Comparison of ENCODE assay signal across 8 mouse cellular contexts in the genomic region with DNA sequence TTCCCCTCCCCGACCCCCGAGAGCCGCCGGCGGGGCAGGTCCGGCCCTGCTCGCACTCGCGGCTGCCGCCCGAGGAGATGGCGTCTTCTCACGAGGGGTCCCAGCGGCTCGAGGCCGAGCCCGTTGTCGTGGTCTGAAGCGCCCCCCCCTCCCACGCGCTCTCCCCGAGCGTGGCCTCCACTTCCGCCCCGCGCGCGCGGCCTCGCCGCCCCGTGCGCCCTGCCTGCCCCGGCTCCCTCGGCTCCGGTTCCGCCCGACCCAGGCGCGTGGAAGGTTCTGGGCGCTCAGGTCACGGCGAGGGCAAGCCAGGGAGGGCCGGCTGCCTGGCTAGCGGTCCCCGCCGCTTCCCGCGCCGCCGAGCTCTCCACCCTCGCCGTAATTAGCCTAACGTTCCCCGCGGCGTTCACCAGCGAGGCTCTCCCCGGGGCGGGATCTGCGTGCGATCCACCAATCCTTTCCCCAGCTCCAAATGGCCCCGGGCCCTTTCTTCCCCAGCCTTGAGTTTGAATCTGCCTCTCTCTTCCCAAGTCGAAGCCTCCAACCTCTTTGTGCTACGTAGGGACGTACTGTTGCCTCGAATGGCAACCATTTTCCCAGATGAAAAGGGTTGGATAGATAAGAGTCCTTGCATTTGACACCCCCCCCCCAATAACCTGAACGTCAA. TPM values are rescaled to one million over a fixed set of nuclear protein-coding genes. Genes with fewer than 3 reads are reported as not detected.
DNase-seq lines count a peak whose midpoint lies in the region; ATAC-seq and TF ChIP-seq lines count a peak whose summit lies in the region.

No protein-coding gene starts in this region.

- H3K4me2 ChIP-seq in embryonic facial prominence, embryonic 12.5 days (replicated peaks), result peak overlapping the region; percentile 96
- peak overlapping the region; percentile 91 for H3K4me2 ChIP-seq in midbrain, postnatal 0 days (ENCODE audit: low read depth, low read length, poor library complexity, severe bottlenecking)

- no peaks in the 10 kb centered on the region for H3K27me3 ChIP-seq in embryonic facial prominence, embryonic 12.5 days
- no peaks in the 10 kb centered on the region for H3K27me3 ChIP-seq in kidney, adult 2 months (replicated peaks; ENCODE audit: control insufficient read depth, insufficient read depth, low read length)
- no peaks in the 10 kb centered on the region for H3K27me3 ChIP-seq in midbrain, postnatal 0 days (ENCODE audit: insufficient read depth, low read length)

- peak; percentile 54 for ATAC-seq in embryonic facial prominence, embryonic 12.5 days (ENCODE audit: insufficient number of reproducible peaks, insufficient read depth, low FRiP score, low TSS enrichment)
- peak; percentile 70 for ATAC-seq in midbrain, postnatal 0 days (ENCODE audit: low FRiP score)

- peaks cover 19% of the 10 kb centered on the region for H3K4me1 ChIP-seq in embryonic facial prominence, embryonic 12.5 days
- peaks cover 20% of the 10 kb centered on the region for H3K4me1 ChIP-seq in kidney, adult 2 months (ENCODE audit: control insufficient read depth, insufficient read depth, low read length)
- peaks cover 17% of the 10 kb centered on the region for H3K4me1 ChIP-seq in midbrain, postnatal 0 days (ENCODE audit: insufficient read depth, low read length)

- TF ChIP-seq CTCF in kidney, adult 2 months (conservative IDR thresholded peaks at IDR 0.05; ENCODE audit: insufficient read depth, insufficient read length, low read depth, low read length), result no peak
- no peak for TF ChIP-seq CTCF in midbrain, postnatal 0 days (IDR thresholded peaks at IDR 0.05)

- no peaks in the 10 kb centered on the region for H3K9me3 ChIP-seq in embryonic facial prominence, embryonic 12.5 days
- no peaks in the 10 kb centered on the region for H3K9me3 ChIP-seq in midbrain, postnatal 0 days (ENCODE audit: low read length)

- peak; percentile 42 to 67 for DNase-seq in left cerebral cortex, adult 18-20 months (ENCODE audit: low spot score in 2 of 2)
- no peak for DNase-seq in left cerebral cortex, adult 11 months (ENCODE audit: low spot score)
- DNase-seq in heart, adult 18-20 months, result peak; percentile 72 to 76
- peak; percentile 73 for DNase-seq in kidney, adult 2 months
- peak; percentile 71 for DNase-seq in liver
- peak; percentile 66 for DNase-seq in midbrain, postnatal 0 days (ENCODE audit: low spot score)
- peak; percentile 70 to 74 for DNase-seq in spleen, postnatal 36 days (ENCODE audit: low spot score in 2 of 2)

- WGBS in embryonic facial prominence, embryonic 12.5 days, result under 1% methylated on average over 58 of the region's 68 CpGs
- WGBS in kidney, adult 2 months, result 1% methylated on average over 65 of the region's 68 CpGs
- under 1% methylated on average over 56 of the region's 68 CpGs for WGBS in midbrain, postnatal 0 days

- peaks cover 5% of the 10 kb centered on the region; the same call in 1 of the 2 replicates for H3K36me3 ChIP-seq in embryonic facial prominence, embryonic 12.5 days
- peaks cover 2% of the 10 kb centered on the region; the same call in 1 of the 2 replicates for H3K36me3 ChIP-seq in kidney, adult 2 months (ENCODE audit: control insufficient read depth, insufficient read depth, low read length)
- H3K36me3 ChIP-seq in midbrain, postnatal 0 days (ENCODE audit: insufficient read depth, low read length), result no peaks in the 10 kb centered on the region

- peak overlapping the region; percentile 100 for H3K9ac ChIP-seq in embryonic facial prominence, embryonic 12.5 days
- peak overlapping the region; percentile 99 for H3K9ac ChIP-seq in midbrain, postnatal 0 days (replicated peaks; ENCODE audit: low read length, poor library complexity, severe bottlenecking)

- H3K27ac ChIP-seq in embryonic facial prominence, embryonic 12.5 days, result peak overlapping the region; percentile 99
- H3K27ac ChIP-seq in kidney, adult 2 months (ENCODE audit: insufficient read depth, low read depth, low read length), result peak overlapping the region; percentile 97
- H3K27ac ChIP-seq in midbrain, postnatal 0 days (ENCODE audit: low read depth, low read length), result peak overlapping the region; percentile 100

- TF ChIP-seq POLR2A in kidney, adult 2 months (IDR thresholded peaks at IDR 0.05; ENCODE audit: low read depth, low read length), result no peak

- peak overlapping the region; percentile 99 for H3K4me3 ChIP-seq in embryonic facial prominence, embryonic 12.5 days
- peak overlapping the region; percentile 85 for H3K4me3 ChIP-seq in kidney, adult 2 months (ENCODE audit: insufficient read depth, low read depth, low read length)
- H3K4me3 ChIP-seq in midbrain, postnatal 0 days (ENCODE audit: low read depth, low read length), result peak overlapping the region; percentile 59

RNA-seq across cellular contexts. Expression of gene Fubp1, which starts 0.6 kb away (rescaled TPM):
- 100 to 1,000 TPM; 116 to 121 TPM for total RNA-seq in left cerebral cortex, adult 18-20 months (2021)
- 367 and 370 TPM in 2 replicates for polyA plus RNA-seq in embryonic facial prominence, embryonic 12.5 days (2016; fragmentation: Nextera tagmentation; extraction: Ambion mirVana)
- total RNA-seq in heart, adult 18-20 months (2021), result 10 to 100 TPM; 51.2 to 52.5 TPM
- 40.8 and 49.0 TPM in 2 replicates for polyA plus RNA-seq in kidney, adult 2 months (2012; rRNA removed)
- total RNA-seq in midbrain, postnatal 0 days (2014; rRNA removed), result 183 and 237 TPM in 2 replicates
- polyA plus RNA-seq in midbrain, postnatal 0 days (2015; fragmentation: Nextera tagmentation; extraction: Ambion mirVana), result 94.6 and 127 TPM in 2 replicates

RNA-seq across cellular contexts. Expression of gene Dnajb4, which starts 0.8 kb away (rescaled TPM):
- 10 to 100 TPM; 74.9 to 82.4 TPM for total RNA-seq in left cerebral cortex, adult 18-20 months (2021)
- polyA plus RNA-seq in embryonic facial prominence, embryonic 12.5 days (2016; fragmentation: Nextera tagmentation; extraction: Ambion mirVana), result 29.4 and 33.0 TPM in 2 replicates
- total RNA-seq in heart, adult 18-20 months (2021), result 100 to 1,000 TPM; 118 to 137 TPM
- polyA plus RNA-seq in kidney, adult 2 months (2012; rRNA removed), result 5.5 and 9.8 TPM in 2 replicates
- total RNA-seq in midbrain, postnatal 0 days (2014; rRNA removed), result 43.9 and 67.2 TPM in 2 replicates
- 47.1 and 50.3 TPM in 2 replicates for polyA plus RNA-seq in midbrain, postnatal 0 days (2015; fragmentation: Nextera tagmentation; extraction: Ambion mirVana)

RNA-seq across cellular contexts. Expression of gene Gipc2, which starts 44.8 kb away (rescaled TPM):
- 1 to 10 TPM; 3.2 to 3.5 TPM for total RNA-seq in left cerebral cortex, adult 18-20 months (2021)
- 2.4 and 3.5 TPM in 2 replicates for polyA plus RNA-seq in embryonic facial prominence, embryonic 12.5 days (2016; fragmentation: Nextera tagmentation; extraction: Ambion mirVana)
- 1 to 10 TPM; 4.4 to 5.0 TPM for total RNA-seq in heart, adult 18-20 months (2021)
- 109 and 146 TPM in 2 replicates for polyA plus RNA-seq in kidney, adult 2 months (2012; rRNA removed)
- total RNA-seq in midbrain, postnatal 0 days (2014; rRNA removed), result 13.0 and 21.1 TPM in 2 replicates
- 10.3 and 12.8 TPM in 2 replicates for polyA plus RNA-seq in midbrain, postnatal 0 days (2015; fragmentation: Nextera tagmentation; extraction: Ambion mirVana)

RNA-seq across cellular contexts. Expression of gene Nexn, which starts 55.3 kb away (rescaled TPM):
- 1 to 10 TPM; 2.1 to 3.7 TPM for total RNA-seq in left cerebral cortex, adult 18-20 months (2021)
- polyA plus RNA-seq in embryonic facial prominence, embryonic 12.5 days (2016; fragmentation: Nextera tagmentation; extraction: Ambion mirVana), result 10.1 and 13.1 TPM in 2 replicates
- total RNA-seq in heart, adult 18-20 months (2021), result 100 to 1,000 TPM; 321 to 331 TPM
- polyA plus RNA-seq in kidney, adult 2 months (2012; rRNA removed), result 0.11 and 0.38 TPM in 2 replicates
- 0.11 and 0.28 TPM in 2 replicates for total RNA-seq in midbrain, postnatal 0 days (2014; rRNA removed)
- polyA plus RNA-seq in midbrain, postnatal 0 days (2015; fragmentation: Nextera tagmentation; extraction: Ambion mirVana), result 1.5 and 2.3 TPM in 2 replicates
